Mouse (Mus musculus) small intestine, adult 2 months (tissue): ENCODE results near the gene Cipc. TPM values are rescaled to one million over a fixed set of nuclear protein-coding genes. Genes with fewer than 3 reads are reported as not detected.
A peak's percentile ranks its signal among the peaks of the same experiment; 100 is the strongest.

ENCODE experiments used
- H3K27ac ChIP-seq: fragments of 200-500 bp; 2 replicates; pipeline ENCODE4 v1.5.1; 2012; ENCODE audit warnings: low read depth, low read length, control low read depth, inconsistent platforms; ENCODE audit not compliant: insufficient read depth
- H3K27me3 ChIP-seq: fragments of 200-500 bp; 2 replicates; pipeline ENCODE4 v1.6.1; 2012; ENCODE audit warnings: mild to moderate bottlenecking, moderate library complexity, low read length, inconsistent platforms; ENCODE audit not compliant: control insufficient read depth, insufficient read depth
- H3K36me3 ChIP-seq: fragments of 200-500 bp; 2 replicates; pipeline ENCODE4 v1.6.1; 2012; ENCODE audit warnings: mild to moderate bottlenecking, low read length, control low read depth, inconsistent platforms; ENCODE audit not compliant: control insufficient read depth, insufficient read depth
- H3K4me1 ChIP-seq: fragments of 200-500 bp; 2 replicates; pipeline ENCODE4 v1.6.1; 2012; ENCODE audit warnings: low read length, inconsistent platforms, mixed read lengths; ENCODE audit not compliant: control insufficient read depth, insufficient read depth, insufficient read length
- H3K4me3 ChIP-seq: fragments of 200-500 bp; 2 replicates; pipeline ENCODE4 v1.5.1; 2012; ENCODE audit warnings: low read depth, mild to moderate bottlenecking, control low read depth, inconsistent platforms, low read length, moderate library complexity
- CTCF ChIP-seq: fragments of 200-500 bp; IDR thresholded peaks from 2 replicates; pipeline ENCODE4 v1.5.1; 2012; ENCODE audit warnings: low read depth, mild to moderate bottlenecking, control low read depth, inconsistent platforms, low read length, moderate library complexity, mixed read lengths; ENCODE audit not compliant: insufficient replicate concordance, insufficient read length; ENCODE audit errors: extremely low read depth
- POLR2A ChIP-seq: fragments of 200-500 bp; IDR thresholded peaks from 2 replicates; pipeline ENCODE4 v1.6.1; 2012; ENCODE audit warnings: low read depth, mild to moderate bottlenecking, control low read depth, inconsistent platforms, low read length, moderate library complexity
- WGBS: fragments of 180-500 bp; shearing (Covaris S2); methylation state at CpG from one replicate; pipeline ENCODE4 v1.1.7; 2018; 5-methylcytosine and 5-hydroxymethylcytosine counted together
- polyA plus RNA-seq: library from polyadenylated mRNA; depleted of rRNA; stranded (reverse); fragments of >200 nt; gene quantifications from 2 replicates; pipeline ENCODE4 v1.2.3, GENCODE M21; 2012

The Cipc gene
- polyA plus RNA-seq, 1 experiment: 16.3 TPM

DNA sequence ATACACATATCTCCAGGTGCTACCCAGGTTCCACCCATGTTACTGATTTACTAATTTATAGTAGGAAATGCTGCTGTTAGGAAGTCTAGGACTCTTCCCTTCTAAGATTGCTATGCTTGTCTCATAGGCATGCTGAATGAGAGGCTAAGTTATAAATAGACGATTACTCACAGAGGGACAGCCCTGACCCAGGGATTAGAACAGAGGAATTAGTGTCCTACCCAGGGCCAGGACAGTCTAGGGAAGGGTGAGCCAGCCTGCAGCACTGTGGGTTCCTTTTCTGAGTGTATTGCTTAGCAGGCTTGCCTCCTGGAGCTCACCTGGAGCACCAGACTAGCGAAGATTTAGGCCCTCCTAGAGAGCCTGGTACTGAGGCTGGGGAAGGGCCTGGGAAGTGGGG is 9.1 kb downstream of the Cipc start:
- Histone ChIP-seq H3K4me3 (no peak overlapping the region), H3K27me3 (no peaks in the 10 kb centered on the region), H3K36me3 (peaks cover 43% of the 10 kb centered on the region), H3K4me1 (peaks cover 13% of the 10 kb centered on the region), H3K27ac (peak overlapping the region; percentile 85)
- TF ChIP-seq CTCF (no peak), POLR2A (no peak; the same call in 1 of the 2 replicates)
- WGBS: 34% methylated on average over 2 of the region's 2 CpGs

DNA sequence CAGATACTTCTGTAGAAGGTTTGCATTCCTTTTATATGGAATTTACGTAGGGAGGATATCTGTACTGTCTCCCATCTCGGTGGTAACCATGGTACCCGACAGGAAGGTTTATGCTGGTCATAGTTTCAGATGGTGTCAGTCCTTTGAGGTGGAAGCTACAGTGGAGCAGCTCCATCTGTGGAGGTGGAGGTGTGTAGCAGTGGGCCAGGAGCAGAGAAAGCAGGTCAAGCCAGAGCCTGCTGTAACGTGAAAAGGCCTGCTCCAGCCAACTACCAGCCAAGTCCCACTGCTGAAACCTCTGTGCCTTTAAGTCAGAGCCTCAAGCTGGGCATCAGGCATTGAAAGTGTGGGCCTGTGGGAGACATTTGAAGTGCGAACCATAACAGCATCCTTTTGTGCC is 11.7 kb downstream of the Cipc start:
- Histone ChIP-seq H3K4me1 (peaks cover 9% of the 10 kb centered on the region; the same call in 1 of the 2 replicates), H3K4me3 (no peak overlapping the region), H3K27me3 (no peaks in the 10 kb centered on the region), H3K36me3 (peaks cover 60% of the 10 kb centered on the region), H3K27ac (no peak overlapping the region)
- 94% methylated on average over 5 of the region's 5 CpGs for WGBS
- no peak for TF ChIP-seq POLR2A
- no peak for TF ChIP-seq CTCF

DNA sequence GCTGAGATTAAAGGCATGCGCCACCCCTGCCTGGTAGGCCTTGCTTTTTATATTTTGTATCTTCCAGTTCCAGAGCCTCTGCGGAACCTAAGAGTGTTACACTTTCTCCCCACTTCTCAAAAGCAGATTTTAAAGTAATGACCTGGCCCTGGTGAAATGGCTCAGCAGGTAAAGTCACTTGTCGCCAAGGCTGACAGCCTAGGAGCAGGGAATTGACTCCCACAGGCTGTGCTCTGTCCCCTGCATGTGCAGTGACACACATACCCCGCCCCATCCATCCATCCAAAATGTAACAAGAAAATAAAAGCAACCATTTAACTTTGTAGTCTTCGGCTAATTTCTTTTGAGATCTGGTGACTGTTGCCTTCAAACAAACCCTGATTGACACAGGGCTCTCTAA is 12.8 kb downstream of the Cipc start:
- no peak overlapping the region for H3K27ac ChIP-seq
- peaks cover 61% of the 10 kb centered on the region for H3K36me3 ChIP-seq
- H3K4me3 ChIP-seq: no peak overlapping the region
- TF ChIP-seq CTCF: no peak
- no peak for TF ChIP-seq POLR2A
- WGBS: 99% methylated on average over 5 of the region's 5 CpGs
- H3K27me3 ChIP-seq: no peaks in the 10 kb centered on the region
- peaks cover 9% of the 10 kb centered on the region; the same call in 1 of the 2 replicates for H3K4me1 ChIP-seq

DNA sequence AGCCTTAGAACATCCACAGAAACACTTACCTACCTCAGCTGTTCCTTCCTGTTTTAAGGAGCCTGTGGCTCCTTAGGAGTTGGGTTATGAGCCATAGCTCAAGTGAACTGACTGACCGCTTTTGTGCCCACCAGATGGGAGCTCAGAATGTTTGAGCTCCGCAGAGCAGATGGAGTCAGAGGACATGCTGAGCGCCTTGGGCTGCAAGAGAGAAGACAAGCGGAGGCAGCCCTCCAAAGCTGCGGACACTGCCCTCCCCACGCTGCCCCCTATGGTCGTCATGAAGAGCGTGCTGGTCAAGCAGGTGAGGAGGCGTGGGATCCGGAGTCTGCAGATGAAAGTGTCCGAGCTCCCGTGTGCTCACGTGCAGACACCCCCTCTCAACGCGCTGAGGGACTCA is 13.3 kb downstream of the Cipc start:
- Histone ChIP-seq H3K27ac (no peak overlapping the region), H3K4me1 (peaks cover 9% of the 10 kb centered on the region; the same call in 1 of the 2 replicates), H3K27me3 (no peaks in the 10 kb centered on the region), H3K36me3 (peaks cover 62% of the 10 kb centered on the region), H3K4me3 (no peak overlapping the region)
- TF ChIP-seq POLR2A (no peak), CTCF (no peak)
- WGBS: 95% methylated on average over 15 of the region's 15 CpGs

DNA sequence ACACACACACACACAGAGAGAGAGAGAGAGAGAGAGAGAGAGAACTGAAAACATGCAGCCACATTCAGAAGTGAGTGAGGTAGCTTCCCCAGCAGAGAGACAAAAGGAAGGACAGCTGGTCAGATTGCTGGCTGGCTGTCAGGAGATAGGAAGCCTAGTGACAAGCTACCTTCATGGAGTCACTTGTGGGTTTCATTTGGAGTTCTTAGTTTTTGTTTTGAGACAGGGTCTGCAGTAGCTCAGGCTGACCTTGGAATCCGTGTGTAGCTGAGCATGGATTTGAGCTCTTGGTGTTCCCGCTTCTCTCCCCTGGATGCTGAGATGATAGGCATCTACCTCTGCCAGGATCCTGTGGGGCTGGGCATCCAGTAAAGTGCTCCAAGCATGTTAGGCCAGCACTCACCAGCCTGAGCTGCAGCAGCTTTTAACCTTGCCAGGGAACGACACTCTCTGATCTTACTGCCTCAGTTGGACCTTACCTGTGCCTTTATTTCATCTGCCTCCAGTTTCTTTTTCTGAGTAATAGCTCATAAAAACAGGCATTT is 14.0 kb downstream of the Cipc start:
- H3K4me3 ChIP-seq: no peak overlapping the region
- no peak overlapping the region for H3K27ac ChIP-seq
- H3K4me1 ChIP-seq: peaks cover 5% of the 10 kb centered on the region; the same call in 1 of the 2 replicates
- H3K27me3 ChIP-seq: no peaks in the 10 kb centered on the region
- 90% methylated on average over 3 of the region's 3 CpGs for WGBS
- no peak for TF ChIP-seq POLR2A
- no peak for TF ChIP-seq CTCF
- peaks cover 57% of the 10 kb centered on the region for H3K36me3 ChIP-seq

- H3K4me3 ChIP-seq: no peak overlapping the region
- 87% methylated on average over 11 of the region's 11 CpGs for WGBS
- peaks cover 54% of the 10 kb centered on the region for H3K36me3 ChIP-seq
- H3K27ac ChIP-seq: no peak overlapping the region
- no peaks in the 10 kb centered on the region for H3K4me1 ChIP-seq
- TF ChIP-seq CTCF: no peak
- TF ChIP-seq POLR2A: no peak
- H3K27me3 ChIP-seq: no peaks in the 10 kb centered on the region
Measured at GRCm38 (mm10) chr12:86961589-86962344, 14.9 kb downstream of the Cipc start.

GRCm38 (mm10) chr12:86964278-86965057 is 17.6 kb downstream of the Cipc start:
- TF ChIP-seq CTCF (no peak), POLR2A (no peak)
- Histone ChIP-seq H3K36me3 (peaks cover 46% of the 10 kb centered on the region), H3K4me3 (no peak overlapping the region), H3K27me3 (no peaks in the 10 kb centered on the region), H3K27ac (no peak overlapping the region), H3K4me1 (no peaks in the 10 kb centered on the region)
- 84% methylated on average over 16 of the region's 16 CpGs for WGBS
